Mouse (Mus musculus) embryonic facial prominence, embryonic 12.5 days (tissue): ENCODE data around the gene Nxn. TPM values are rescaled to one million over a fixed set of nuclear protein-coding genes. Genes with fewer than 3 reads are reported as not detected.

Experiments used
- ATAC-seq: fragments of 200-750 bp; cut with Nextera tagmentation; 2 replicates; pipeline ENCODE4 v1.8.0; 2017; ENCODE audit not compliant: insufficient number of reproducible peaks, insufficient read depth, low FRiP score, low TSS enrichment
- H3K27ac ChIP-seq: fragments of 300-500 bp; sonication (generic); 2 replicates; pipeline ENCODE4 v1.5.1; 2016; ENCODE audit warnings: mild to moderate bottlenecking
- H3K27me3 ChIP-seq: fragments of 300-500 bp; sonication (generic); 2 replicates; pipeline ENCODE4 v1.6.1; 2016; ENCODE audit warnings: mild to moderate bottlenecking, moderate library complexity
- H3K36me3 ChIP-seq: fragments of 300-500 bp; sonication (generic); 2 replicates; pipeline ENCODE4 v1.6.1; 2016; ENCODE audit warnings: mild to moderate bottlenecking
- H3K4me1 ChIP-seq: fragments of 300-500 bp; sonication (generic); 2 replicates; pipeline ENCODE4 v1.6.1; 2016
- H3K4me2 ChIP-seq: fragments of 300-500 bp; sonication (generic); replicated peaks from 2 replicates; pipeline ENCODE4 v1.6.1; 2016; ENCODE audit warnings: mild to moderate bottlenecking, moderate library complexity
- H3K4me3 ChIP-seq: fragments of 300-500 bp; sonication (generic); 2 replicates; pipeline ENCODE4 v1.5.1; 2016; ENCODE audit warnings: mild to moderate bottlenecking
- H3K9ac ChIP-seq: fragments of 300-500 bp; sonication (generic); 2 replicates; pipeline ENCODE4 v1.6.1; 2016; ENCODE audit warnings: mild to moderate bottlenecking, moderate library complexity
- H3K9me3 ChIP-seq: fragments of 300-500 bp; sonication (generic); 2 replicates; pipeline ENCODE4 v1.6.1; 2016; ENCODE audit warnings: mild to moderate bottlenecking, moderate library complexity
- WGBS: fragments of 180-500 bp; shearing (Covaris S2); methylation state at CpG from one replicate; pipeline ENCODE4 v1.1.7; 2016; 5-methylcytosine and 5-hydroxymethylcytosine counted together
- polyA plus RNA-seq: library from polyadenylated mRNA; unstranded; fragments of >200 nt; fragmentation: Nextera tagmentation; extraction: Ambion mirVana; gene quantifications from 2 replicates; pipeline ENCODE4 v1.2.1, GENCODE M21; 2016

The Nxn gene
- polyA plus RNA-seq, 1 experiment from 2014 or later: 77.9 TPM

DNA sequence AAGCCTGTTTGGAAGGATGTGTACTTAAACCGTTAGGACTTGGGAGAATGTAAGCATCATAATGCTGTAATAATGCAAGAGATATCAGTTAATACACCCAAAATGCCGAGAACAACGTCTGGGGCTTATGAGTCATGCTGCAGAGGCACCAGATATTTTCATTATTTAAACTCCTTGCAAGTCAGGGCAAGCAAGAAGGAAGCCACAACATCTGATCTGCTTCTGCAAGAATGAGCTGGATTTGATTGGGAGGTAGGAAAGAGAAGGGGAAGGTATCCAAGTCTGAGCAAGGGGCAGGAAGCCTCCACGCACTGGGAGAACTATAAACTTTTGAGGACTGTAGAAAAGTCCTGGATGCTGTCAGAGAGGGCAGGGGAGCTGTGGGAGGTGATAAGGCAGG is 86.1 kb downstream of the Nxn start:
- Histone ChIP-seq H3K9ac (no peak overlapping the region), H3K4me3 (no peak overlapping the region), H3K4me1 (peaks cover 50% of the 10 kb centered on the region), H3K4me2 (peak overlapping the region; percentile 11; the same call in 1 of the 2 replicates), H3K36me3 (no peaks in the 10 kb centered on the region), H3K27ac (peak overlapping the region; percentile 80), H3K9me3 (no peaks in the 10 kb centered on the region), H3K27me3 (no peaks in the 10 kb centered on the region)
- no peak for ATAC-seq
- WGBS: 32% methylated on average over 4 of the region's 4 CpGs

DNA sequence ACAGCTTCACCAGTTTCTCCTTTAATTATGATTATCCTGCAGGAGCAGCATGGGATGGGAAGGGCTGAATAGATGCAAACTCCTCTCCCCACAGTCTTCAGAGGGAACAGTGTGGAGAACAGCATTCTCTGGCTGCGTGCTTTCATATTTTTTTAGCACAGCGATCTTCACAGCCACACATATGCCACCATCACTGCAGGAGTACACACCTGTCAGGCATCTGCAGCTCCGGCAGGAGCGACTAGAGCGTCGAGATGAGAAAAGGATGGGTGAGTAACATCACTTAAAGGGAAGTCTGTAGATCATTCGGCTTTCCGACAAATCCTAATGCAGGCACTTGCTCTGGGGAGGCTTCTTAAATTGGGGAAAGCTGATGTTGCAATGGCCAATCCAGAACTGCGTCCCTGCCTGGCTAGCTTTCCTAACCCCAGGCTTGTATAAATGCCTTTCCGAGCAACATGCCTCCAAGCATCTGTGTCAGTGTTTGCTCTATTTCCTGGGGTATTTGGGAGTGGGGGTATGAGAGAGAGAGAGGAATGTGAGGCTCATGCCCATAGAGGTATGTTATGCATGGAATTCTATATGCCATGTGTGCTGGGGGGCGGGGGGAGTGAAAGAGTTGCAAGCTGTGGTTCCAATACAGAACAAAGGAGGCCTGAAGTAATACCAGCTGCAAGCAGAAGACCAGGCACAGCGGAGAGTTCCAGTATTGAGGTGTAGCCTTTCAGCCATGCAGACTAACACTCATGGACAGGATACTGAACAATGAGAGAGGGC is 87.5 kb downstream of the Nxn start:
- WGBS: 37% methylated on average over 12 of the region's 12 CpGs
- Histone ChIP-seq H3K4me3 (no peak overlapping the region), H3K27ac (peak overlapping the region; percentile 80), H3K36me3 (no peaks in the 10 kb centered on the region), H3K27me3 (no peaks in the 10 kb centered on the region), H3K9me3 (no peaks in the 10 kb centered on the region), H3K9ac (no peak overlapping the region), H3K4me1 (peaks cover 59% of the 10 kb centered on the region), H3K4me2 (no peak overlapping the region)
- peak; percentile 58; the same call in 1 of the 2 replicates for ATAC-seq

DNA sequence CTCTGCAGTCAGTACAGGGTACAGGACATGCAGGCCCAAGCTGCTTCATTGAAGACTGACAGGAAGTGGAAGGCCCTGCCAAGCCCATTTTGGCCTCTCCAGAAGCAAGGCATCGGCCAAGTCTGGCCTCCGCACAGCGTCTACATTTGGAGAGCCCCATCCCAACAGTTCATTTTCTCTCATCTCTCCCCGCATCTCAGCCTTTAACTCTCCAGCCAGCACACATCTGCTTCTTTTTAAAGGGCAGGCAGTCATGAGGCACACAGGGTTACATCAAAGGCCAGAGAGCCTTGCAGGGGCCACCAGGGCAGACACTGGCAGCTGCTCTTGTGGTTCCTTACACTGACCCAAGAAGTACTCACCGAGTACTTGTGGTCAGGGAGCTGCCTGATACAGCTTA is 89.1 kb downstream of the Nxn start:
- no peak overlapping the region for H3K4me2 ChIP-seq
- H3K27ac ChIP-seq: peak overlapping the region; percentile 71
- no peaks in the 10 kb centered on the region for H3K9me3 ChIP-seq
- no peak for ATAC-seq
- peaks cover 75% of the 10 kb centered on the region for H3K4me1 ChIP-seq
- no peaks in the 10 kb centered on the region for H3K36me3 ChIP-seq
- no peak overlapping the region for H3K4me3 ChIP-seq
- no peaks in the 10 kb centered on the region for H3K27me3 ChIP-seq
- H3K9ac ChIP-seq: no peak overlapping the region
- 21% methylated on average over 5 of the region's 5 CpGs for WGBS

DNA sequence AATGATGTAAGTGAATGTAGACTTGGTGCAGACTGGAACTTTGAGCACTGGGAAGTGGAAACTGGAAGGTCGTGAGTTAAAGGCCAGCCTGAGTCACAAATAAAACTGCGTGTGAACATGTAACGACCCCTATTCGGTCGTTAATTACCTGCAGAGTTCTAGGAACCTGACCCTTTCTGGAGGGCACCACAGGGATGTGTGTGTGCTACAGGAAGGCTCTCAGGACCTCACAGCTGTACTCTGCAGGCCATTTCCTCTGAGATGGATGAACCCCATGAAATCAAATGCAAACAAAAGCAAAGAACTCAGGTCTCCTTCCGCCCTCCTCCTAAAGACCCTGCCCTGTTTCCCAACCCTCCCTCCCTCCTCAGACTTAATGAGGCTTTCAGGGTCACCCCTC is 89.9 kb downstream of the Nxn start:
- H3K9ac ChIP-seq: no peak overlapping the region
- no peak for ATAC-seq
- H3K36me3 ChIP-seq: no peaks in the 10 kb centered on the region
- H3K4me2 ChIP-seq: no peak overlapping the region
- H3K27me3 ChIP-seq: no peaks in the 10 kb centered on the region
- H3K9me3 ChIP-seq: no peaks in the 10 kb centered on the region
- H3K27ac ChIP-seq: peak overlapping the region; percentile 71; the same call in 1 of the 2 replicates
- WGBS: 24% methylated on average over 6 of the region's 6 CpGs
- no peak overlapping the region for H3K4me3 ChIP-seq
- peaks cover 79% of the 10 kb centered on the region for H3K4me1 ChIP-seq

DNA sequence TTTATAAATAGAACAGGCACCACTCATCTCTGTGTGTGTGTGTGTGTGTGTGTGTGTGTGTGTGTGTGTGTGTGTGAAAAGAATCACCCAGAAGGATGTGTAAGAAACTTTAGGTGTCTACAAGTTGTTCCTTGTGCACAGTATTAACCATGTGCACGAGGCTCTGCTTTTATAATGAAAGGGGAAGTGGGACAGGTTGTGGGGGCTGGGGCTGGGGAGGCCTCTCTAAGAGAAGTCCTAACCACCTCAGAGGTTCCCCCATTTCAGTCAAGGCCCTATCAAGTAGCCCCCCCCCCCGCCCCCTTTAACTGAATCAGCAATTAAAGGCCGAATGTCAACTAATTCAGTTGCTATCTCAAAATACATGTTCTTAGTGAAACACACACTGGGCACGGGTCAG is 92.2 kb downstream of the Nxn start:
- Histone ChIP-seq H3K4me1 (peaks cover 69% of the 10 kb centered on the region), H3K27me3 (0 out of 2 replicates have a peak, but pooled peaks cover 3% of the 10 kb centered on the region), H3K4me2 (no peak overlapping the region), H3K9me3 (no peaks in the 10 kb centered on the region), H3K27ac (peak overlapping the region; percentile 37; the same call in 1 of the 2 replicates), H3K9ac (no peak overlapping the region), H3K36me3 (no peaks in the 10 kb centered on the region), H3K4me3 (no peak overlapping the region)
- WGBS: 36% methylated on average over 4 of the region's 4 CpGs
- ATAC-seq: no peak

DNA sequence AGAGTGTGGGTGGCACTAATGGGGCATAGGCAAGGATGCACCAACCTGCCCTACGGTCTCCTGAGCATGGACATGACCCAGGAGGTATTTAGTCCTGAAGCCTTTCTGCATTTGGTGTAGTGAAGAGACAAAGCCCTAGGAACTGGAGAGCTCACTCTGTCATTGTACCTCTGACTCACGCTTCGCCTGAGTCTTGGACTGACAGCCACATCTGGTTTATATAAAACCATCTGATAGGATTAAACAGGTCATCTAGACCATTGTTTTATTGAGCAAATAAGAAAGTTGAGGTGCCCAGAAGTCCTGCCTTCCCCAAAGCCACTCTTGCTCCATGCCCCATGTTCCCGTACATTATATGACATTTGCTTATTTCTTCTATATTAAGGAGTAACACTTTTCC is 93.4 kb downstream of the Nxn start:
- Histone ChIP-seq H3K9me3 (no peaks in the 10 kb centered on the region), H3K9ac (no peak overlapping the region), H3K4me3 (no peak overlapping the region), H3K27me3 (0 out of 2 replicates have a peak, but pooled peaks cover 3% of the 10 kb centered on the region), H3K36me3 (no peaks in the 10 kb centered on the region), H3K4me2 (no peak overlapping the region), H3K4me1 (peaks cover 66% of the 10 kb centered on the region), H3K27ac (peak overlapping the region; percentile 47; the same call in 1 of the 2 replicates)
- 42% methylated on average over 4 of the region's 4 CpGs for WGBS
- ATAC-seq: no peak

DNA sequence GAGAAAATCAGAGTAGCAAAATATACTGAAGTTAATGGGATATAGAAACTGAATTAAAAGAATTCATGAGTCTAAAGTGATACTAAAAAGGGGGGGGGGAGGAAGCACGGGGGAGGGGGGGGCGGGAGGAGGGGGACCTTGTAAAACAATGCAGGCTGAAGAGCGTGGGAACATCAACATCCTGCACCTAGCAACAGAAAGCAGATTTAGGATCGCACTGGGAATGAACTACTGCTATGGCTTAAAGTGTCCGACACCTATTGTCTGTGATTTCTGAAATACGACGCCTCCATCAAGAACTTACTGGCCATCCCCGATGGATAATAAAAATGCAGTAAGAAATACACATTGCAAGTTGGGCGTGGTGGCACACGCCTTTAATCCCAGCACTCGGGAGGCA is 95.6 kb downstream of the Nxn start:
- peaks cover 58% of the 10 kb centered on the region for H3K4me1 ChIP-seq
- no peaks in the 10 kb centered on the region for H3K36me3 ChIP-seq
- H3K9me3 ChIP-seq: no peaks in the 10 kb centered on the region
- H3K4me2 ChIP-seq: no peak overlapping the region
- H3K27me3 ChIP-seq: 0 out of 2 replicates have a peak, but pooled peaks cover 3% of the 10 kb centered on the region
- 78% methylated on average over 11 of the region's 11 CpGs for WGBS
- no peak overlapping the region for H3K27ac ChIP-seq
- H3K4me3 ChIP-seq: no peak overlapping the region
- H3K9ac ChIP-seq: no peak overlapping the region
- ATAC-seq: no peak

DNA sequence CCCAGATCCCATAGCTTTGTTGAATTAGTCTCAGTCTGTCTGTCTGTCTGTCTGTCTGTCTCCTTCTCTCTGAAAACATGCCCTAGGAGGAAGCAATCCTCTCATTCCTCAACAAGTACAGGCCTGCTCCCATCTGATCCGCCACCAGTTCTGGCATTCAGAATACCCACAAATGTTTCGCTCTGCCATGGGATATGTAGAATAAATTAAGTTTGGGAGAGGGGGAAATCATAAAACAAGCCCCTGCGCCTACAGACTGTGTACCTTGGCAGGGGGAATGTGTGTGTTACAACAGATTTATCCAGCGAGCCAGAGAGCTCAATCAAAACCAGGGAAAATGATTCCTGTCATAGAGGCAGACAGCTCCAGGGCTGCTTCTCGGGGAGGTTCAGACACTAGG is 98.1 kb downstream of the Nxn start:
- 0 out of 2 replicates have a peak, but pooled peaks cover 3% of the 10 kb centered on the region for H3K27me3 ChIP-seq
- H3K4me3 ChIP-seq: no peak overlapping the region
- H3K9ac ChIP-seq: no peak overlapping the region
- H3K4me2 ChIP-seq: no peak overlapping the region
- peak overlapping the region; percentile 54; the same call in 1 of the 2 replicates for H3K27ac ChIP-seq
- WGBS: 67% methylated on average over 5 of the region's 5 CpGs
- ATAC-seq: no peak
- H3K4me1 ChIP-seq: peaks cover 59% of the 10 kb centered on the region
- H3K9me3 ChIP-seq: no peaks in the 10 kb centered on the region
- no peaks in the 10 kb centered on the region for H3K36me3 ChIP-seq

DNA sequence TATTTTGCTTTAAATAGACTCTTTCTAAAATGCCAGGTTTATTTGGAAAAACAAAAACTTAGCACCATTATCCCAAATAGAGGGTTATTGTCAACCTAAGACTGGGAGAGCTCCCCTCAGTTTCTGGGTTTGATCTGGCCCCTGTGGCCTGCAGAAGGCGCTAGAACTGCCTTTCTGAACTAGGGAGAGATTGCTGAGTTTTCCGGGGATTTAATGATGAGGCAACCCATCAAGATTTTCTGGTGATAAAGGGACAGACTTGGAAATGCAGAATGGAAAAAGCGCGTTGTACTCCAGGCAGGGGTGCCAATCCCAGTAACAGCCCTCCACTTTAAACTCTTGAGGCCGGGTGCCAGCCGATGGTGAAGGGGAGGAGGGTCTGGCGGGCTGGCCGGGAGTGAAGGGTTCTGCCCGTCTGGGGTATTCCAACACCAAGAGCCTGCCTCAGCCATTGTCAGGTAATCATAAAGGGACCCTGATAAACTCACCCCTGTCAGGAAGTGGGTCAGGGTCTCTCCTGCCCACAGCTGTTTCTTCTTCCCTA is 100.4 kb downstream of the Nxn start:
- Histone ChIP-seq H3K27me3 (0 out of 2 replicates have a peak, but pooled peaks cover 3% of the 10 kb centered on the region), H3K4me2 (no peak overlapping the region), H3K9me3 (no peaks in the 10 kb centered on the region), H3K4me1 (peaks cover 68% of the 10 kb centered on the region), H3K27ac (no peak overlapping the region), H3K9ac (no peak overlapping the region), H3K36me3 (no peaks in the 10 kb centered on the region), H3K4me3 (no peak overlapping the region)
- 72% methylated on average over 9 of the region's 9 CpGs for WGBS
- no peak for ATAC-seq

DNA sequence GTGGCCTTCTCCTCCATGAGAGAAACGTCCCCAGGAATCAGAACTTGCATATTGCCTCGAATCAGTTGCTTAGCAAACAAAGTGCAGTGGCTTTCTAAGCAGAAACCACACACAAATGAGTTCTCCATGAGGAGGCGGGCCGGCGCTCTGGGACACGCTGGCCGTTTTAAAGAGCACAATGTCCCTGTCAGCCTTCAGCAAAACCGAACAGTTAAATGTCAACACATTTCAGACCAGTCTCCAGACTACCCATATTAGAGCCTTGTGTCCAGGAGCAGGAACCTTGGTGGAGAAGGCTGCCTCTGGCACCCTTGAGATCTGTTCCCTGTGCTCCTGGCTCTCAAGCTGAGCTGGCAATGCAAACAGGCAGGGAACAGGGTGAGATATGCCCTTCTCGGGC is 101.7 kb downstream of the Nxn start:
- H3K4me3 ChIP-seq: no peak overlapping the region
- no peaks in the 10 kb centered on the region for H3K36me3 ChIP-seq
- H3K9me3 ChIP-seq: no peaks in the 10 kb centered on the region
- H3K4me2 ChIP-seq: no peak overlapping the region
- H3K4me1 ChIP-seq: peaks cover 74% of the 10 kb centered on the region
- ATAC-seq: no peak
- 0 out of 2 replicates have a peak, but pooled peaks cover 3% of the 10 kb centered on the region for H3K27me3 ChIP-seq
- 64% methylated on average over 9 of the region's 9 CpGs for WGBS
- H3K9ac ChIP-seq: no peak overlapping the region
- H3K27ac ChIP-seq: no peak overlapping the region

DNA sequence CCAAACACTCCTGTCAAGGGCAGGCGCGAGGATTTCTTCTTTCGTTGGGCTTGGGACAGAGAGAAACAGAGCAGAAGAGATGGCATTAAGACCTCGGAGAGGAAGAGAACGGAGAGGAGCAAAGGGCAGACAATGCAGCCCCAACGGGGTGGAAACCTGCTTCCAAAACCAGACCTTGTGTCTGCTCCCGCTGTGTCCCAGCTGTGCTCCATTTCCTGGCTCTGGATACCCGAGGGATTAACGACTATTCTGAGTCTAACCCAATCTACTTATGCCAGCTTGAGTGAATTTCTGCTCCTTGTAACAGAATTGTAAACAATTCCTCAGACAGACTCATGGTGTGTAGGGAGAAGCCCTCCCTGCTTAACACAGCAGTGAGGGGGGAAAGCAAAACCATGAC is 104.1 kb downstream of the Nxn start:
- H3K4me1 ChIP-seq: peaks cover 81% of the 10 kb centered on the region

DNA sequence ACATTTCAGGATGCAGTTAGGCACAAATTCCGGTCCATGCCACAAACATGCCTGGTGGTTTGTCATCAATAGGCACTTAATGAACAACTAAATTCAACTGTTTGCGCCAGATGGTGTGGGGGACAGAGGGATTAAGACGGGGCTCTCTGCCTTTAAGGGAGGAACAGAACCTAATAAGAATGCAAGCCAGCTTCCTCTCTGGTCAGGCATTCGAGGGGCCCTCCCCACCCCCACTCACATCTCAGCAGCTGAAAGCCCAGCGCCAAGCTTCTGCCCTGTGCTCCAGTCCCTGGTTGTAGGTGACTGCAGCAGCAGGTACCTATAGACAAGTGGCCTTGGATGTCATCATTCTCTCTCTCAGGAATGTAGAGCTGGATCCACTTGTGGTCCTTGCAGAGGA is 104.9 kb downstream of the Nxn start:
- ATAC-seq: no peak
- H3K9ac ChIP-seq: no peak overlapping the region
- no peak overlapping the region for H3K4me3 ChIP-seq
- no peaks in the 10 kb centered on the region for H3K27me3 ChIP-seq
- H3K36me3 ChIP-seq: no peaks in the 10 kb centered on the region
- 43% methylated on average over 5 of the region's 5 CpGs for WGBS
- no peaks in the 10 kb centered on the region for H3K9me3 ChIP-seq
- H3K4me1 ChIP-seq: peaks cover 84% of the 10 kb centered on the region
- peak overlapping the region; percentile 84 for H3K27ac ChIP-seq
- no peak overlapping the region for H3K4me2 ChIP-seq

More for the DNA sequence above, 104.1 kb downstream of the Nxn start:
- H3K9me3 ChIP-seq: no peaks in the 10 kb centered on the region
- ATAC-seq: no peak
- no peaks in the 10 kb centered on the region for H3K27me3 ChIP-seq
- H3K9ac ChIP-seq: no peak overlapping the region
- 13% methylated on average over 9 of the region's 9 CpGs for WGBS
- H3K27ac ChIP-seq: peak overlapping the region; percentile 84
- H3K4me3 ChIP-seq: no peak overlapping the region
- H3K4me2 ChIP-seq: 0 out of 2 replicates have a peak overlapping the region, but pooled peaks have one; percentile 9
- no peaks in the 10 kb centered on the region for H3K36me3 ChIP-seq
